8 mouse cellular contexts compared by ENCODE assay signal in genomic region chr5:150611697-150612096, GRCm38 (mm10). TPM values are rescaled to one million over a fixed set of nuclear protein-coding genes. Genes with fewer than 3 reads are reported as not detected.
A peak's percentile ranks its signal among the peaks of the same experiment; 100 is the strongest.
DNase-seq lines count a peak whose midpoint lies in the region; ATAC-seq lines count a peak whose summit lies in the region.
"Had no signal": no experiment of that assay in that cellular context is flagged by ENCODE, and none has a peak within 500 bp of the region (broad histone marks: within the 10 kb centered on the region; RNA-seq: fewer than 3 reads in every experiment).

No protein-coding gene starts in this region.

- no peaks in the 10 kb centered on the region for H3K9me3 ChIP-seq in midbrain, embryonic 16.5 days (replicated peaks; ENCODE audit: control insufficient read depth, low read length, poor library complexity, severe bottlenecking)

- no peaks in the 10 kb centered on the region for H3K27me3 ChIP-seq in midbrain, embryonic 16.5 days (ENCODE audit: control insufficient read depth, insufficient read depth, low read depth, low read length)

- H3K27ac ChIP-seq in midbrain, embryonic 16.5 days (ENCODE audit: low read length): no peak overlapping the region

- no peak overlapping the region for H3K4me3 ChIP-seq in midbrain, embryonic 16.5 days (ENCODE audit: low read depth, low read length)

- H3K4me2 ChIP-seq in midbrain, embryonic 16.5 days (ENCODE audit: low read length): no peak overlapping the region

- peaks cover 12% of the 10 kb centered on the region for H3K36me3 ChIP-seq in midbrain, embryonic 16.5 days (ENCODE audit: control insufficient read depth, insufficient read depth, low read length)

- no peak for ATAC-seq in midbrain, embryonic 16.5 days

- DNase-seq in right cerebral cortex, adult 2 months (ENCODE audit: low spot score in 2 of 2): peak; percentile 28 to 37
- no peak for DNase-seq in right cerebral cortex, postnatal 10 days (ENCODE audit: low spot score in 2 of 2)
- peak; percentile 75 for DNase-seq in adrenal gland, postnatal 14 days
- DNase-seq in lung, postnatal 10 days: peak; percentile 13
- peak; percentile 67 for DNase-seq in thymus, postnatal 25 days
- DNase-seq in urinary bladder, adult 2 months (ENCODE audit: low spot score): no peak
- DNase-seq: kidney, adult 18-20 months had no signal

- 89% methylated on average over 12 of the region's 12 CpGs for WGBS in midbrain, embryonic 16.5 days

- H3K9ac ChIP-seq in midbrain, embryonic 16.5 days (ENCODE audit: low read depth, low read length): no peak overlapping the region

- H3K4me1 ChIP-seq in midbrain, embryonic 16.5 days (ENCODE audit: control insufficient read depth, insufficient read depth, low read length): no peaks in the 10 kb centered on the region

RNA-seq across cellular contexts. Expression of gene N4bp2l1, which starts 14.7 kb away (rescaled TPM):
- 42.5 and 47.1 TPM in 2 replicates for total RNA-seq in adrenal gland, postnatal 14 days (2021)
- polyA plus RNA-seq in midbrain, embryonic 16.5 days (2015; fragmentation: Nextera tagmentation; extraction: Ambion mirVana): 16.8 and 19.9 TPM in 2 replicates
- 20.4 and 23.6 TPM in 2 replicates for polyA plus RNA-seq in urinary bladder, adult 2 months (2012; rRNA removed)

RNA-seq across cellular contexts. Expression of gene N4bp2l2, which starts 54.3 kb away (rescaled TPM):
- 71.7 and 76.7 TPM in 2 replicates for total RNA-seq in adrenal gland, postnatal 14 days (2021)
- 25.7 and 26.7 TPM in 2 replicates for polyA plus RNA-seq in midbrain, embryonic 16.5 days (2015; fragmentation: Nextera tagmentation; extraction: Ambion mirVana)
- 28.7 and 30.1 TPM in 2 replicates for polyA plus RNA-seq in urinary bladder, adult 2 months (2012; rRNA removed)

Comparison
In these comparisons a context has a peak if more than half of its experiments do, and no peak if none do; other contexts are left out.
1. DNase-seq: peak in right cerebral cortex, adult 2 months (2 of 2), adrenal gland, postnatal 14 days (single experiment), lung, postnatal 10 days (single experiment) and thymus, postnatal 25 days (single experiment); none in right cerebral cortex, postnatal 10 days (0 of 2) and urinary bladder, adult 2 months (single experiment).